Mouse (Mus musculus): ENCODE data around the gene Rlbp1. TPM values are rescaled to one million over a fixed set of nuclear protein-coding genes. Genes with fewer than 3 reads are reported as not detected.
A peak's percentile ranks its signal among the peaks of the same experiment; 100 is the strongest.

The Rlbp1 gene
- polyA plus RNA-seq, 1 experiment from 2014 or later: 0.40 TPM

DNA sequence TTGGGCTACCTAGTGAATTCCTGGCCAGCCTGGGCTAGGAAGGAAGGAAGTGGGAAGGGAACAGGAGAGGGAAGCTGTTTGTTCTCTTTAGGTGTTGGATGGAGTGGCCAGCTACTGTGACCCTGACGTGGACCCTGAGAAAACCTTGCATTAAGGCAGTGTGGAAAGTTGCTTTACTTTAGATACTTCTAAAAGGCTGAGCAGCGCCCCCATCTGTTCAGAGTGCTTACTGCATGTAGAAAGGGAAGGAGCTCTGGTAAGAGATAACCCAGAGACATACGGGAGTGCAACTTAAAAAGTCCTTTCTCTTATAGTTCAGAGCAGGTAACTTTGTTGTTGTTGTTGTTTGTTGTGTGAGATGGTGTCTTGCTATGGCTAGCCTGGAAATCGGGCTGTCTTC, 40.9 kb downstream of the Rlbp1 start:
- Histone ChIP-seq H3K27me3 (ENCODE audit: control insufficient read depth, insufficient read depth, low read depth, low read length) (no peaks in the 10 kb centered on the region), H3K9ac (ENCODE audit: low read length) (no peak overlapping the region), H3K4me1 (replicated peaks; ENCODE audit: control insufficient read depth, insufficient read depth, low read length) (no peaks in the 10 kb centered on the region), H3K36me3 (ENCODE audit: control insufficient read depth, insufficient read depth, low read length) (peaks cover 24% of the 10 kb centered on the region; the same call in 1 of the 2 replicates), H3K4me3 (ENCODE audit: low read length) (no peak overlapping the region), H3K27ac (ENCODE audit: low read length) (no peak overlapping the region), H3K9me3 (ENCODE audit: control insufficient read depth, low read length) (no peaks in the 10 kb centered on the region), H3K4me2 (ENCODE audit: low read depth, low read length) (no peak overlapping the region)
- no peak; the same call in 1 of the 2 replicates for ATAC-seq (ENCODE audit: low read depth)
- WGBS: 49% methylated on average over 4 of the region's 4 CpGs

DNA sequence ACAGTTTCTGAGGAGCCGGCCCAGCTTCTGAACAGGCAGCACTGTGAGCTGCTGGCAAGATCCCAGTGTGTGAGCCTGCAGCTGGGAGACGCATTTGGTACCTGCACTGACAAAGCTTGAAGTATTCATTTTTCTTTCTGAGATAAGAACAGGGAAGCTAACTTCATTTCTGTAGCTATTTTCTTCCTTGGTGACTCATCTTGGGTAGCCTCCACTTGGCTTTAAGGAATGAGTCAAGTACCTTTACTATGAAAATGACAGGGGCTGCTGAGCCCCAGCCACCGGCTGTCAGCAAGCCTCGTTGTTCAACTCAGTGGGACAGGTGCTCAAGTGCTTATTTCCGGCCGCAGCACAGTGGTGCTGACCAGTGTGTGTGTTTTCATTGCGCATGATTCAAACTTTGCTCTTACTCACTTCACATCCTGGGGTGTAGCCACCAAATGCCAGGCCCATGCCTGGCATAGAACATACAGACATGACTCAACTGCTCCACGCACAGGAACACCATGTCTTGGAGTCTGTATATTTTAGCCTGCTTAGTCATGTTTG, 50.4 kb downstream of the Rlbp1 start:
- WGBS: 72% methylated on average over 8 of the region's 8 CpGs
- Histone ChIP-seq H3K27me3 (ENCODE audit: control insufficient read depth, insufficient read depth, low read depth, low read length) (no peaks in the 10 kb centered on the region), H3K4me3 (ENCODE audit: low read length) (no peak overlapping the region), H3K4me2 (ENCODE audit: low read depth, low read length) (no peak overlapping the region), H3K27ac (ENCODE audit: low read length) (no peak overlapping the region), H3K9ac (ENCODE audit: low read length) (no peak overlapping the region), H3K9me3 (ENCODE audit: control insufficient read depth, low read length) (no peaks in the 10 kb centered on the region), H3K4me1 (replicated peaks; ENCODE audit: control insufficient read depth, insufficient read depth, low read length) (no peaks in the 10 kb centered on the region), H3K36me3 (ENCODE audit: control insufficient read depth, insufficient read depth, low read length) (peaks cover 2% of the 10 kb centered on the region; the same call in 1 of the 2 replicates)
- peak; percentile 34; the same call in 1 of the 2 replicates for ATAC-seq (ENCODE audit: low read depth)

DNA sequence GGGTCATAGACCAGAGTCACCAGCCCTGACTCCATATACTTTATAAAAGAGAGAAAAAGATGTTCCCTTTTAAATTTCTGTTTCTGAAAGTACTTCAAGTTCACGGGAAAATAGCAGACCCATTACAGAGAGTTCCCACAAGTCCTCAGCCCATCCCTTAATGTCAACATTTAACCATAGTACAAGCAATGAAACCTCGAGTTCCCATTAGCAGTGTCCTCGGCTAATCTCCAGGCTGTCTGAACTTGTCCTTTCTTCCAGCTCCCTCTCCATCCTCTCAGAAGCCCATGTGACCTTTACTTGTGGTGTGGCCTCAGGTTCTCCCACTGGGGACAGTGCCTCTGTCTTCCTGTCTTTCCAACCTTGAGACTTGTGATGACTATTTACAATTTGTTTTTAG, 53.4 kb downstream of the Rlbp1 start:
- Histone ChIP-seq H3K36me3 (ENCODE audit: control insufficient read depth, insufficient read depth, low read length) (peaks cover 11% of the 10 kb centered on the region), H3K9ac (ENCODE audit: low read length) (no peak overlapping the region), H3K9me3 (ENCODE audit: control insufficient read depth, low read length) (no peaks in the 10 kb centered on the region), H3K4me3 (ENCODE audit: low read length) (no peak overlapping the region), H3K4me1 (replicated peaks; ENCODE audit: control insufficient read depth, insufficient read depth, low read length) (no peaks in the 10 kb centered on the region), H3K27me3 (ENCODE audit: control insufficient read depth, insufficient read depth, low read depth, low read length) (no peaks in the 10 kb centered on the region), H3K4me2 (ENCODE audit: low read depth, low read length) (no peak overlapping the region), H3K27ac (ENCODE audit: low read length) (no peak overlapping the region)
- WGBS: 39% methylated on average over 3 of the region's 3 CpGs
- ATAC-seq (ENCODE audit: low read depth): no peak

DNA sequence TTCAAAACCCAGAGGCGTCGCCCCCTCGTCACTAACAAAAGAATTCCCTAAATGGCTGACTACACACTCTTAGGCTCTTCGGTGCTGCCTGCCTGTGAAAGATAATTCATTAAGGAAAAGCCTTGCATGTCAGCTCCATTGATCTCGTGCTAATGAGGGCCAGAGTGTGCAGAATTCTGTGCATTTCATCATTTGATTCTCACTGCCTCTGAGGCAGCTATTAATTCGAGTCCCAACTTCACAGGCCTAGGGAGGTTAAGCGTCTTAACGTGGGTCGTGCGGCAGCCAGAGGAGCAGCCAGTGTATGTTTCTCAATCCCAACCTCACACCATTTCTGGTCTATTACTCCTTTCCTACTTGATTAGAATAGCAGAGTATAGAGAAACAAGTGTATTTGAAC, 55.7 kb downstream of the Rlbp1 start:
- Histone ChIP-seq H3K27me3 (ENCODE audit: control insufficient read depth, insufficient read depth, low read depth, low read length) (no peaks in the 10 kb centered on the region), H3K4me3 (ENCODE audit: low read length) (no peak overlapping the region), H3K36me3 (ENCODE audit: control insufficient read depth, insufficient read depth, low read length) (peaks cover 20% of the 10 kb centered on the region), H3K4me1 (replicated peaks; ENCODE audit: control insufficient read depth, insufficient read depth, low read length) (no peaks in the 10 kb centered on the region), H3K27ac (ENCODE audit: low read length) (no peak overlapping the region), H3K9ac (ENCODE audit: low read length) (no peak overlapping the region), H3K9me3 (ENCODE audit: control insufficient read depth, low read length) (no peaks in the 10 kb centered on the region), H3K4me2 (ENCODE audit: low read depth, low read length) (no peak overlapping the region)
- WGBS: 85% methylated on average over 10 of the region's 10 CpGs
- ATAC-seq (ENCODE audit: low read depth): no peak

DNA sequence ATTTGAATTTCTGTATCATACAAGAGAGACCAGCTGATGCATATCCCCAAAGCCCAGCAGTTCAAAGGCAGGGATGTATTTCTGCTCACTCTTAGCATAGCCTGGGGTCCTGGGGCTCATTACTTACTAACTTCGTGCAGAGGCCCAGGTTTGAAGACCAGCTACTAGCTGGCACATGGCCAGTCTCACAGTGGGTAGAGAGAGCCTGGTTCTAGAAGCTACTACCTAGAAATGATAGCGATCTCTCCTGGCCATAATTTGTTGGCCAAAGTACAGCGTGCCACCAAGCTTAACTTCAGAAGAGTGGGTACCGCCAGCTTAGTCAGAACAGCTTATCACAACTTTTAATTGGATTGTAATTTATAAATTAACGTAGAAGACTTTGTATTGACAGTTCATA, 58.1 kb downstream of the Rlbp1 start:
- H3K4me3 ChIP-seq (ENCODE audit: low read length): no peak overlapping the region
- H3K27me3 ChIP-seq (ENCODE audit: control insufficient read depth, insufficient read depth, low read depth, low read length): no peaks in the 10 kb centered on the region
- no peak overlapping the region for H3K9ac ChIP-seq (ENCODE audit: low read length)
- no peak overlapping the region for H3K4me2 ChIP-seq (ENCODE audit: low read depth, low read length)
- 89% methylated on average over 5 of the region's 5 CpGs for WGBS
- peaks cover 34% of the 10 kb centered on the region for H3K36me3 ChIP-seq (ENCODE audit: control insufficient read depth, insufficient read depth, low read length)
- no peaks in the 10 kb centered on the region for H3K9me3 ChIP-seq (ENCODE audit: control insufficient read depth, low read length)
- no peaks in the 10 kb centered on the region for H3K4me1 ChIP-seq (replicated peaks; ENCODE audit: control insufficient read depth, insufficient read depth, low read length)
- ATAC-seq (ENCODE audit: low read depth): no peak
- no peak overlapping the region for H3K27ac ChIP-seq (ENCODE audit: low read length)

Other genes starting within 250 kb of the Rlbp1 start
- 393 and 397 TPM in 2 replicates for gene Mfge8, start 238.0 kb downstream of the Rlbp1 start, polyA plus RNA-seq (2015; fragmentation: Nextera tagmentation; extraction: Ambion mirVana)
- gene Abhd2, start 113.8 kb downstream of the Rlbp1 start, polyA plus RNA-seq (2015; fragmentation: Nextera tagmentation; extraction: Ambion mirVana): 22.8 and 24.9 TPM in 2 replicates
- gene Fanci, start 4.9 kb upstream of the Rlbp1 start, polyA plus RNA-seq (2015; fragmentation: Nextera tagmentation; extraction: Ambion mirVana): 12.8 and 13.7 TPM in 2 replicates
- 41.7 and 46.2 TPM in 2 replicates for gene Polg, start 79.3 kb upstream of the Rlbp1 start, polyA plus RNA-seq (2015; fragmentation: Nextera tagmentation; extraction: Ambion mirVana)
- 0.06 and 0.13 TPM in 2 replicates for gene Rhcg, start 230.6 kb upstream of the Rlbp1 start, polyA plus RNA-seq (2015; fragmentation: Nextera tagmentation; extraction: Ambion mirVana)